Comparison of ENCODE assay signal across 9 mouse cellular contexts in the genomic region with DNA sequence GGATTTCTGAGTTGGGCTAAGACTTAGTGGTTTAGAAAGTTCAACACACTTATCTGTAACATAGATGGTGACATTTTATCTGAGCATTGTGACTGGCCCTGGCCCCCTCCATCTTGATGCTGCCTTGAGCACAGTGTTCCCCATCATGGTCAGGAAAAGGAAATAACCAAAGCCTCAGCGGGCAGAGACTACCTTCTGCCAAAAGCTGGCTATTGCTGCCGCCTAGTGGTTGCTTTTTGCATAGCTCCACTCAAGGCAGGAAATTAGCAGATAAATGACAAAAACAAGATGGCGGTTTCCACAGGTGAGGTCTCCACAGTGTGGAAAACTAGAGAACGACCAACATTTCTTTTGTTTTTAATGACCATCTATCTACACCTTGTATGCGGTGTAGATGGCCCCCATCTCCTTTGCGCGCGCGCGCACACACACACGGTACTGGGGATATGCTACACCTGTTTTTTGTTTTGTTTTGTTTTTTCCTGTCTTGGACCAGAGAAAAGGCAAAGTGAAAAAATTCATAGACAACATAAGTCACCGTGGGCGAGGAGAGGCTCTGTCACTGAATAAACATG. TPM values are rescaled to one million over a fixed set of nuclear protein-coding genes. Genes with fewer than 3 reads are reported as not detected.
DNase-seq lines count a peak whose midpoint lies in the region; ATAC-seq lines count a peak whose summit lies in the region.
"Had no signal": no experiment of that assay in that cellular context is flagged by ENCODE, and none has a peak within 500 bp of the region (broad histone marks: within the 10 kb centered on the region; RNA-seq: fewer than 3 reads in every experiment).

No protein-coding gene starts in this region.

- no peaks in the 10 kb centered on the region for H3K27me3 ChIP-seq in kidney, embryonic 14.5 days (ENCODE audit: control insufficient read depth, insufficient read depth, low read length)
- no peaks in the 10 kb centered on the region for H3K27me3 ChIP-seq in limb, embryonic 11.5 days (ENCODE audit: control insufficient read depth, insufficient read depth, low read length)
- H3K27me3 ChIP-seq: hindbrain, embryonic 15.5 days had no signal

- no peaks in the 10 kb centered on the region for H3K36me3 ChIP-seq in kidney, embryonic 14.5 days (ENCODE audit: control insufficient read depth, insufficient read depth, low read length)
- no peaks in the 10 kb centered on the region for H3K36me3 ChIP-seq in limb, embryonic 11.5 days (ENCODE audit: control insufficient read depth, insufficient read depth, low read length)
- H3K36me3 ChIP-seq: hindbrain, embryonic 15.5 days had no signal

- ATAC-seq in kidney, embryonic 14.5 days (ENCODE audit: low FRiP score, low TSS enrichment) = peak; percentile 76
- 0 out of 2 replicates have a peak, but pooled peaks have one; percentile 17 for ATAC-seq in limb, embryonic 11.5 days (ENCODE audit: insufficient number of reproducible peaks, low FRiP score, low TSS enrichment, low read depth)

- H3K4me3 ChIP-seq in kidney, embryonic 14.5 days (ENCODE audit: low read length) = no peak overlapping the region
- no peak overlapping the region for H3K4me3 ChIP-seq in limb, embryonic 11.5 days (ENCODE audit: low read depth, low read length)
- H3K4me3 ChIP-seq: hindbrain, embryonic 15.5 days had no signal

- DNase-seq in A20 (ENCODE audit: low read depth, low spot score) = peak; percentile 86
- DNase-seq in NIH3T3 (ENCODE audit: low read depth) = peak; percentile 86
- DNase-seq in cerebellum, postnatal 10 days = peak; percentile 91 to 95
- peak; percentile 83 for DNase-seq in gastrocnemius, postnatal 10 days
- DNase-seq in limb, embryonic 11.5 days (ENCODE audit: low spot score) = peak; percentile 86
- peak; percentile 88 for DNase-seq in ovary, postnatal 14 days (ENCODE audit: low spot score)
- peak; percentile 90 for DNase-seq in thymus, postnatal 0 days (ENCODE audit: low spot score)

- no peak overlapping the region for H3K27ac ChIP-seq in kidney, embryonic 14.5 days (ENCODE audit: low read depth, low read length)
- H3K27ac ChIP-seq in limb, embryonic 11.5 days (replicated peaks; ENCODE audit: low read depth, low read length) = no peak overlapping the region
- H3K27ac ChIP-seq: hindbrain, embryonic 15.5 days had no signal

- WGBS in kidney, embryonic 14.5 days = 55% methylated on average over 13 of the region's 13 CpGs
- WGBS in limb, embryonic 11.5 days = 59% methylated on average over 13 of the region's 13 CpGs

- H3K4me1 ChIP-seq in kidney, embryonic 14.5 days (ENCODE audit: control insufficient read depth, insufficient read depth, low read length) = no peaks in the 10 kb centered on the region
- no peaks in the 10 kb centered on the region for H3K4me1 ChIP-seq in limb, embryonic 11.5 days (ENCODE audit: control insufficient read depth, insufficient read depth, low read length)
- H3K4me1 ChIP-seq: hindbrain, embryonic 15.5 days had no signal

- no peak overlapping the region for H3K9ac ChIP-seq in kidney, embryonic 14.5 days (ENCODE audit: low read depth, low read length)
- no peak overlapping the region for H3K9ac ChIP-seq in limb, embryonic 11.5 days (ENCODE audit: low read length)
- H3K9ac ChIP-seq: hindbrain, embryonic 15.5 days had no signal

- H3K9me3 ChIP-seq in kidney, embryonic 14.5 days (ENCODE audit: control insufficient read depth, low read length) = no peaks in the 10 kb centered on the region
- H3K9me3 ChIP-seq in limb, embryonic 11.5 days (ENCODE audit: control insufficient read depth, low read length) = no peaks in the 10 kb centered on the region
- H3K9me3 ChIP-seq: hindbrain, embryonic 15.5 days had no signal

- no peak overlapping the region for H3K4me2 ChIP-seq in kidney, embryonic 14.5 days (replicated peaks; ENCODE audit: low read depth, low read length)
- H3K4me2 ChIP-seq in limb, embryonic 11.5 days (ENCODE audit: low read depth, severe bottlenecking) = no peak overlapping the region
- H3K4me2 ChIP-seq: hindbrain, embryonic 15.5 days had no signal

RNA-seq across cellular contexts. Expression of a gene that starts 7.4 kb away (rescaled TPM):
- not detected for total RNA-seq in gastrocnemius, postnatal 10 days (2021)
- polyA plus RNA-seq in kidney, embryonic 14.5 days (2014; fragmentation: Nextera tagmentation; extraction: Ambion mirVana) = not detected in 2 replicates
- polyA plus RNA-seq in limb, embryonic 11.5 days (2014; fragmentation: Nextera tagmentation; extraction: Ambion mirVana) = not detected in 2 replicates
- polyA plus RNA-seq in thymus, postnatal 0 days (2015; fragmentation: Nextera tagmentation; extraction: Ambion mirVana) = 0.08 and 0.18 TPM in 2 replicates
- polyA plus RNA-seq: hindbrain, embryonic 15.5 days had no signal

RNA-seq across cellular contexts. Expression of a gene that starts 26.0 kb away (rescaled TPM):
- total RNA-seq in gastrocnemius, postnatal 10 days (2021) = 1 to 10 TPM; 3.4 to 6.5 TPM
- 0.63 and 0.80 TPM in 2 replicates for polyA plus RNA-seq in kidney, embryonic 14.5 days (2014; fragmentation: Nextera tagmentation; extraction: Ambion mirVana)
- polyA plus RNA-seq in limb, embryonic 11.5 days (2014; fragmentation: Nextera tagmentation; extraction: Ambion mirVana) = 0.13 and 0.24 TPM in 2 replicates
- polyA plus RNA-seq in thymus, postnatal 0 days (2015; fragmentation: Nextera tagmentation; extraction: Ambion mirVana) = 0.24 and 0.53 TPM in 2 replicates

RNA-seq across cellular contexts. Expression of a gene that starts 45.3 kb away (rescaled TPM):
- total RNA-seq in gastrocnemius, postnatal 10 days (2021) = 1 to 10 TPM; 7.3 to 7.4 TPM
- polyA plus RNA-seq in kidney, embryonic 14.5 days (2014; fragmentation: Nextera tagmentation; extraction: Ambion mirVana) = 2.1 and 2.2 TPM in 2 replicates
- polyA plus RNA-seq in limb, embryonic 11.5 days (2014; fragmentation: Nextera tagmentation; extraction: Ambion mirVana) = 1.7 and 1.9 TPM in 2 replicates
- polyA plus RNA-seq in thymus, postnatal 0 days (2015; fragmentation: Nextera tagmentation; extraction: Ambion mirVana) = 4.2 TPM in 2 replicates
